Mouse (Mus musculus) embryo, embryonic 10 days (tissue): ENCODE measurements around the gene Jmjd1c.

Source experiments
- DNase-seq: peaks from one replicate; pipeline ENCODE4 v3.0.0-alpha.2; 2015; ENCODE audit warnings: low spot score

The Jmjd1c gene

DNA sequence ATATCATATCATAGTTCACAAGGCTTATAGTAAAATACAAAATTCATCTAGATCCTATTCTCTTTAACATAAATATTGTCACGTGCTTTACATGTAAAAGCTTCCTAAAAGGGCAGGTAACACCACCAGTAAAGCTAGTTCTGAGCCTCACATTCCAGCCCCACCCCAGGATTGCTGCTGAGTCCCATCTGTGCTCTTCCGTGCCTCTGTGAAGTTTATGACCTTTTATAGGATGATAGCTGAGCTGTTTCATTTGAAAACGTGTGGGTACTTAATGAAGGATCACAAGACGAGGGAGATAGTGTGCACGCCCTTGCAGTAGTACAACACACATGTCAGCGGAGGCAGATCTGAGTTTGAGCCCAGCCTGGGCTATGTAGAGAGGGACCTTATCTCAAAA is 134.5 kb downstream of the Jmjd1c start:
- no peak for DNase-seq

DNA sequence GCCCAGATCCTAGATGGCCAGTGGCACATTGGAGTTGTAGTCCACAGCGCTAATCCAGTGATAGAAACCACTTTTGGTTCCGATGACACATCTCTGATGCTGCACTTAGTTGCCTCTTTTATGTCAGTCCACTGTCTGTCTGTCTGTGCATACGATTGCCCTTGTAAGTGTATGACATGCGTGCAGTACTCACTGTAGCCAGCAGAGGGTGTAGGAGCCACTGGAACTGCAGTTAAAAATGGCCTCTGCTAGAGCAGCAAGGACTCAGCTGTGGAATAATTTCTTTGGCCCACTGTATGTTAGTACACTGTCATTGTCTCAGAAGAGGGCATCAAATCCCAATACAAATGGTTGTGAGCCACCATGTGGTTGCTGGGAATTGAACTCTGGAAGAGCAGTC is 151.2 kb downstream of the Jmjd1c start:
- DNase-seq: peak; percentile 61

DNA sequence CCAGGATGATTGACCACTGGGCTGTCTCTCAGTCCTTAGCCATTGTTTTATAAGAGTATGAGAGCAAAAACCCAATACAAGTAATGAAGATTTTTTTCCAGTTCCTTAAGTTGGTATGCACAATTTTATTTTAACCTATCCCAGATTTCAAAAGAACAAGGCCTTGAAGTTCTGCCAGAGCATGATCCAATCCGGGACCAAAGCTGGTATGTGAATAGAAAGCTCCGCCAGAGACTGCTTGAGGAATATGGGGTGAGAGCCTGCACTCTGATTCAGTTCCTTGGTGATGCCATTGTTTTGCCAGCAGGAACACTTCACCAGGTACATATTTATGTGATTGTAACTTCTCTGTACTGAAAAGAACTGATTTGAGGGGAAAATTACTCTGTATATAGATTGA is 153.6 kb downstream of the Jmjd1c start:
- DNase-seq: no peak

DNA sequence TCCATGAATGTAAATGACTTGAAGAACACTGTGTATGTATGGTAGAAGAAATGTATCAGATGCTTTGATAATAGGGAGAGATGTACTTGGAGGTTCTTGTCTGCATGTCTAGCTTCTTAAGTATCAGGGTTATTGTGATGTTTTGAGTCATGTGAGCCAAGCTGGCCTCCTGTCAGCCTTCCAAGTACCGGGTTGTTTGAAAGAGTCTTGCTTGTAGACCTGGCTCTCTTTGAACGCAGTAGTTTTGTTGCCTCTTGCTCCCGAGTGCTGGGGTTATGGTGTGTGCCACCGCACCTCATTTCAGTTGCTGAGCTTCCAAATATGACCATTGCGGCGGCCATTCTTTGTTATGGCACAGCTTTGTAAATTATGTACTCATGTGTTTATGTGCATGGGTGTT is 154.9 kb downstream of the Jmjd1c start:
- no peak for DNase-seq

DNA sequence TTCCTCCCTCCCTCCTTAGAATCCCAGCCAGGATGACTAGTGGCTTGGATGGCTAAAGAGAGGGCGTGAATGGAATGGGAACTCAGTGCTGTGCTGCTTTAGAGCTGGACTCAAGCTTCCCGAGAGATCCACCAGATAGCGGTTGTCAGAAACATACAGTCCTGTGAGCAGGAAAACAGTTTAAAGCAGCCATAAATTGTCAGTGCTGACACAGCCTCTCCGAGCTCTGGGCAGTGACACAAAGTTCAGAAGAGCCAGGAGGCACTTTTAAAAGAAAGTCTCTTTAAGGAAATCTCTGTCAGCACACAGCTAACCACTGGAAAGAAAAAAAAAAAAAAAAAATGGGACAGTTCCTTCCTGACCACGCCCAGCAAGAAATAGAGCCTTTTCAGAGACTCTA is 156.4 kb downstream of the Jmjd1c start:
- DNase-seq: no peak

DNA sequence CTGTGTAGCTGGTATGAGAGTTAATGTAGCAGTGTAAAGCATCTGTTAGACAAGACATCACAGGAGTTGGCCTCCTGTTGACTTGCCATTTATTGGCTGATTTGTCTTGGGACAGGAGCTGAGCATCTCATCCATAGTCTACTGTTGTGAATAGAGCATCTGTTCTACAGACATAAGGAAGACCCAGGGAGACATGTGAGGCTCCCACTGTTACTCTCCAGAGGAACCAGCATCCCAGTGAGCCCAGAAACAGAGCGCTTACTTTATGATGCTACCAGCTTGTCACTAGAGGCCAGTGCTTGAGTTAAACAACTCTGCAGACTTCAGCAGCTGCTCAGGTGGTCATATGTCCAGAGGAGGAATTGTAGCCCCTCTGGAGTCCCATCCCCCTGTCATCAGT is 157.2 kb downstream of the Jmjd1c start:
- DNase-seq: no peak

DNA sequence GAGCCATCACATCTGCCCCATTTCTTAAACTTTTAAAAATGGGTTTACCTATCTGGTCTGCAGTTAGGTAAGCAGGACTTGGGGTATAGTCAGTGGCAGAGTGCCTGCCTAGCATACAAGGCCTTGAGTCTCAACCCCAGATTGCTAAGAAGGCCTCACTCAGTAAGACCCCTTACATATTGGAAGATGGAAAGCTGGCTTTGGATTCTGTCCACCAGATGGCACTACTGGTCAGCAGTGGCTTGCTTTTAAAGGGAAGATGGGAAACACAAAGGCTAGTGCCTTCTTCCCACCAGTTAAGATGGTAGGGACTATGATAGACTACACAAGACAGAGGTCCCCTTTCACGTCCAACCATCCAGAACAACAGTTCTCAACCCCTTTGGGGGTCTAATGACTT is 168.9 kb downstream of the Jmjd1c start:
- DNase-seq: peak; percentile 67

DNA sequence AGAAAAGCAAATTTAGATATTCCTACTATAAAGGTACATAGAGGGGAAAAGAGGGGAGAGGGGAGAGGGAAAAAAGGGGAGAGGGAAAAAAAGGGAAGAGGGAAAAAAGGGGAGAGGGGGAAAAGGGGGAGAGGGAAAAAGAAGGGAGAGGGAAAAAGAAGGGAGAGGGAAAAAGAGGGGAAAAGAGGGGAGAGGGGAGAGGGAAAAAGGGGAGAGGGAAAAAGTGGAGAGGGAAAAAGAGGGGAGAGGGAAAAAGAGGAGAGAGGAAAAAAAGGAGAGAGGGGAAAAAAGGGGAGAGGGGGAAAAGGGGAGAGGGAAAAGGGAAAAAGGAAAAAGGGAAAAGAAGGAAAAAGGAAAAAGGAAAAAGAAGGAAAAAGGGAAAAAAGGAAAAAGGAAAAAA is 180.0 kb downstream of the Jmjd1c start:
- no peak for DNase-seq

DNA sequence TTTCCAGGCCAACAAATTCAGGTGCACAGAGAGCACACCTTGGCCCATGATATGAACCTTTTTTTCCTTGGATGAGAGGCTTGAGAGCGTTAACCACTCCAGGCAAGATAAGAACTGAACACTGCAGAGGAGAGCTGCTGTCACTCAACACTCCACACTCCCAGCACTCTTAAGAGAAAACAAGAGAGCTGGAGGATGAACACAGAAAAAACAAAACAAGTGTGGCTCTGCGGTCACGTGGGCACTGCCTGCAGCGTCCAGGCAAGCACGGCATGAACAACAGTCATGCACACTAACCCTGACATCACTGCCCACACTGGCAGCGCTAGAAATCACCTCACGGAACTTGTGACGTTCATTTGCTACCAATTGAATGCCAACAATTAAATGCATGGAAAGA is 185.9 kb downstream of the Jmjd1c start:
- DNase-seq: no peak

DNA sequence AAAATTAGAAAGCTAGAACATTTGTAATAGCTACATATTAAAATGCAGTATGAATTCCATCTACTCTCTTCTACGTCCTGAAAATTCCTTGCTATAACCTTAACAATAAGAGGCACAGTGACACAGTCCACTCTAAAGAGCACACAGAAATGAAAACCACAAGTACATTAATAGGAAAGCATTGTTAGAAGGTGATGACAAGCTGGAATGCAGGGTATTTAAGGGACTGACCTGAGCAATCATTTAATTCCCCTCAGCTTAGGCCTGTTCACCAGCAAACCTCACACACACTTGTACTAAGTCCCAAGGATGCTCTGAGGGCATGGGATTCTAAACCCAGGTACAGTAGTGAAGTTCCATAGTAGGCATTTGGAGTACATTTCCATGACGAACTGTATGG is 186.6 kb downstream of the Jmjd1c start:
- no peak for DNase-seq

DNA sequence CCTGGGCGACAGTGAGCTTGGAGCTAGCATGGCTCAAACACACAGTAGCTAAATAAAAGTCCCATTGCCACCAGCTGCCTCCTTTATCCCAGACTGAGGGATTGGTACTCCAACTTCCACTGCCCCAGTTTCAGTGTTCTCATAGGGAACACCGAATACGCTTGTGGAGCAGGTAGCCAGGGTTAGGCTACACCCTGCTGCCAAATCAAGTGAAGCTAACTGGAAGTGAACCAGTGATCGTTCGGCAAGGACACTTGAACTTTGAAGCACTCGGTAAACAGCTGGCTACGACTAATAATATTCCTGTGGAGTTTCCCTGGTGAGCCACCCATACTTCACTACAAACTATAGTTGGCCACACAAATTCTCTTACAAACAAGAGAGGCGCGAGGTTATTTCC is 187.6 kb downstream of the Jmjd1c start:
- no peak for DNase-seq

DNA sequence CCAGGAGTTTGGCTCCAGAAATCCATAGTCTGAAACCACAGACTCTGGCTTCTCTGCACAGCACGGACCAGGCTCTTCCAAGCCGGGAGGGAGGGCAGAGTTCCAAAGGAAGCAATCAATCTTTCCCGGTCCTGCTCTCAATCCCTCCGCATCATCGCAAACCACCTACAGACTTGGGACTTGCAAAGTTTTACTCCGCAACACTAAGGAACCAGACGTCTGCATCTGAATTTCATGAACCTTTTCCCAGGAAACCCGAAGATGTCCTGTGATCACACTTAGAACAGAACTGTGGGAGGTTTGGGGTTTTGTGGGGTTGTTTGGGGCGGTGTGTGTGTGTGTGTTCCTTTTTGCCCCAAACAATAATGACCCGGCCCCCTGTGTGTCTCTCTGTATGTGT is 188.4 kb downstream of the Jmjd1c start:
- peak; percentile 60 for DNase-seq

DNA sequence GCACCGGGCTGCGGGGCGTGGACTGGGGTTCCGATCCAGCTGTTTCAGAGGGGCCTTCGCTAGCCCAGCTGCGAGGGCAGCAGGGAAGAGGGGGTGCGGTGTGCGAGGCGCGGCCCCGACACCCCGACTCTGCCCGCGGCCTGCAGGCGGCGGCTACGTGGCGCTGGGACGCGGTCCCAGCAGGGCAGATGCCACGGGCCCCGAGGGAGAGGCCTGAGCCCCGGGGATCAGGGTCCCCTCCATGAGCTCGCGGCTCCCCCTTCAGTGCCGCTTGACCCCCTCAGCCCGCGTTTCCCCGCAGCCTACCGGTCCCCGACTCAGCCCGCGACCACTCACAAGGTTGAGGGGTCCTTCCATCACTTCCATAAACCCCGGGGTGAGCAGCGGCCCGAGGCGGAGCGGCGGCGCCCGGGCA is 188.8 kb downstream of the Jmjd1c start:
- no peak for DNase-seq

DNA sequence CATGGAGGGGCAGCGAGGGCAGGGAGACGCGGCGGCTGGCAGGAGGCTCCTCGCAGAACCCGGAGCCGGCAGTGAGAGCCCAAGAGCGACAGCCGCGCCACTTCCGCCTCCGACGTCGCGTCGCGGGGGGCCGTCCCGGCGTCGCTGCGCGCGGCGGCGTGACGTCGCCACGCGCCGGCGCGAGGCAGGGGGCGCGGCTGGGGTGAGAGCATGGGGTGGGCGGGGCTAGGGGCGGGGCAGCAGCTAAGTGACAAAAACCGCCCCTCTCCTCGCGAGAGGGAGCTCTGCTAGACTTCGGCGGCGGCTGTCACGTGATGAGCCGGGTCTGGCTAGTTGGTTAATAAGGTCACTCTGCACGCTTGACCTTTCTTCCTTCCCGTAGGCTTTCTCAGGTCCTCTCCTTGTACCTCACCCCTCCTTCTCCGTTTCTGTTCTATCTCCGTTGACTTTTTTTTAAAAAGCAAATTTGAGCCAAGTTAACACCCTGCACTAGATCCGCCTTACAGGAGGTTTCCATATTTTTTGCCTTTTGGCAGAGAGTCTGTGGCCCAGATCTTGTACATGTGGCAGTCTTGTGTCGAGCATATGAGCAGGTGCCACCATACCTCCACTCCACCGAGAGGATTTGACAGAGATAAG is 189.4 kb downstream of the Jmjd1c start, which contains the start of gene Nrbf2:
Nrbf2 (minus strand) TSS at position 130 of the 639 bp plus-strand sequence.
- DNase-seq: peak; percentile 97

DNA sequence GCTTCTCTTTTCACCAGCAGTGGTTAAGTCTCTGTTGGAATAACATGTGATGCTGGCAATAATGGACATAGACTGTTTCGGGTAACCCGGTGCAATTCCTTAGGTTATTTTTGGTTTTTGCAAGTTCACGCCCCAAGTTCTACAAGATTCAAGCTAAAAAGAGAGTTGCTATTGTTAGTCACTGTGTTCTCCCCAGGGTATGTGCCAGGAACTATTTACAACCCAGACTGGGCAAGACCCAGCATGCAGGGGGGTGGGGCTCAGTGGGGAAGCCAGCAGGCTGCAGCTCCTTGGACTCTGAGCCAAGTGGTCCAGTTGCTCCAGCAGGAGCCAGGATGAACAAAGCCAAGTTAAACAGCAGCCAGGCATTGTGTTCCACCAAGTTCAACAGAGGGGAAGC is 192.0 kb downstream of the Jmjd1c start:
- DNase-seq: no peak

DNA sequence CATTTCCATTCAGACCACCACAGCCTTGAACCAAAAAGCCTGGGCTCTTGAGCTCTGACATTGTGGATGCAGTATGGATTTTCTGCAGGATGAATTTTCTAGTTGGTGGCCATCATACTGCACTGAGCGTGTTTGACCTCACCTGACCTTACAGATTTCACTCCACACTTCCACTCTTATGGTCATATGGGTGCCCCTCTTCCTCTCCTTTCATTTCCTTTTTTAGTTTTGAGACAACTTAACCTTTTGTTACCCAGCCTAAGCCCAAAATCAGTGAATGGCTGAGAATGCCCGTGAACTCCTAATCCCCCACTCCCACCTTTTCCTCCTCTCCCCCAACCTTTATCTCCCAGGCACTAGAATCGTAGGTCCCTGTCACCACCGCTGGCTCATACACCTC is 194.7 kb downstream of the Jmjd1c start:
- DNase-seq: no peak

DNA sequence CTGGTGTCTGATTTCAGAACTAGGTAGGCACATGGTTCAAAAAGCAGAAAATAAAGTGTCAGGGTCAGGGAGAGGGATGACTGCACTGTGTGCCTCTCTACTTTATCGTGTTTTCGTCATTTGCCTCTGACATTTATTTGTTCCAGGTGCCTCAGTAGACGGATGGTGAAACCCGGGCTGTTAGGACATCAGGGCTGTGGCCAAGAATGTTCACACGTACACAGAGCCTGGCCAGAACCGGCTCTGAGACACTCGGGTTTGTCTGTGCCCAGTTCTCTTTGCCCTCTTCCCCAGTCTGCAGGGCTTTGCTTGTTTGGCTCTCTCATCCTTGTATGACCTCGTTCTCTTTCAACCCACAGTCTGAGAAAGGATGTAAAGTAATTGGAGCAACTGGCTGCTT is 195.2 kb downstream of the Jmjd1c start:
- no peak for DNase-seq

DNA sequence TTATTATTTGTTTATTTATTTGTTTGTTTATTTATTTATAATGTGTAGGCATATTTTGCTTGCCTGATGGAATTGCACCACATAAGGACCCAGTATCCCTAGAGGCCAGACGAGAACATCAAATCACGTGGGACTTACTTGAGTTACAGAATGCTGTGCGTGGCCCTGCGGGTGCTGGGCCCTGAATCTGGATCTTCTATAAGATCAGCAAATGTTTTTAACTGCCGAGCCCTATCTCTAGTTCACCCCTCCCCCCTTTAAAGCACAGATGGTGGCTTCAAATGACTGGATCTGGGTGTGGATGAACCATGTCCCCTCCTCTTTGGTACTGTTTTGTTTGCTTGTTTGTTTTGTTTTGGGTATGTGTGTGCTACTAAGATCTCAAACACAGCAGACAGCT is 199.4 kb downstream of the Jmjd1c start:
- no peak for DNase-seq

DNA sequence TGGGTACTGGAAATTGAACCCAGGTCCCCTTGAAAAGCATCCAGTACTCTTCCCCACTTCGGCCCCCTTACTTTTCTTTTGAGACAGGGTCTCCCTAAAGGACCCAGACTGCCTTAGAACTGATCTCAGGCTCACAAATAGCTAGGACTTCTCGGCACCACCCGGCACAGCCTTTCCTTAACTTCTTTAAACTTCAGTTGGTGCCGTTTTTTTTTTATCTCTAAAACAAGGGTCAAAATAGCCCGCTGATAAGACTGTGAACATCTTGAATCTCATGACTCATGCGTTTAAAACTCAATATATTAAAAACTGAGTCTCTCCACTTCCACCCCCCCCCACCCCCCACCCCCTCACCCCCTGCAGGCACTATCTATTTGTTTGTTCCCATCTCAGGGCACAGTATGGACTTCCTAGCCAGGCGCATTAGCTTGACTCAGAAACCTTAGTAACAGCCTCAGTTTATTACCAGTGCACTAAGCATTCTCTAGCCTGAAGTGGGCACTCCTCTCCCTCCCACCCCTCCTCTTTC is 200.1 kb downstream of the Jmjd1c start:
- DNase-seq: no peak

DNA sequence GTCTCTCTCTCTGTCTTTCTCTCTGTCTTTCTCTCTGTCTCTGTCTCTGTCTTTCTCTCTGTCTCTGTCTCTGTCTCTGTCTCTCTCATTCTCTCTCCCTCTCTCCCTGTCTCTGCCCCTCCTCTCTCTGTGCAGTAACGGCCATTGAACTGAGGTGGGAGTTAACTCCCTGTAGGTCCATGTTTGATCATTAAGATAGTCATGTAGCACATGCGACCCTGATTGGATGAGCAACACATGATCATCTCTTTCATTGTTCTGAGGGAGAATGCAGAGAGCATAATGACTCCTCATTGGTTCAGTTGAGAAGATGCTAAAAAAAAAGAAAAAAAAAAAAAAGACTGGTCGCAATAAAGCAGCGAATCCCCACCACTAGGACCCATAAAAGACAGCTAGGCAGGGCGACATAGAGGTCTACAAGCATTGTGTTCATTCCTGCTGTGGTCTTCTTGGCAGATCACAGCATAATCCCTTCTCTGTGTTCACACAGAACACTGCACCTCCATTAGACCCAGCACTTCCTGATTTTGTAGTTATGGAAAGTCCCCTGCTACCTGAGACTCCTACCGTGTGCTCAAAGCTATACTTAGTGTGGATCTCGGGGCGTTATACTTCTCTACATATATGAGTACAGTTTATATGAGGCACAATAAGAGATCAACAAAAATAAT is 200.7 kb downstream of the Jmjd1c start:
- no peak for DNase-seq

DNA sequence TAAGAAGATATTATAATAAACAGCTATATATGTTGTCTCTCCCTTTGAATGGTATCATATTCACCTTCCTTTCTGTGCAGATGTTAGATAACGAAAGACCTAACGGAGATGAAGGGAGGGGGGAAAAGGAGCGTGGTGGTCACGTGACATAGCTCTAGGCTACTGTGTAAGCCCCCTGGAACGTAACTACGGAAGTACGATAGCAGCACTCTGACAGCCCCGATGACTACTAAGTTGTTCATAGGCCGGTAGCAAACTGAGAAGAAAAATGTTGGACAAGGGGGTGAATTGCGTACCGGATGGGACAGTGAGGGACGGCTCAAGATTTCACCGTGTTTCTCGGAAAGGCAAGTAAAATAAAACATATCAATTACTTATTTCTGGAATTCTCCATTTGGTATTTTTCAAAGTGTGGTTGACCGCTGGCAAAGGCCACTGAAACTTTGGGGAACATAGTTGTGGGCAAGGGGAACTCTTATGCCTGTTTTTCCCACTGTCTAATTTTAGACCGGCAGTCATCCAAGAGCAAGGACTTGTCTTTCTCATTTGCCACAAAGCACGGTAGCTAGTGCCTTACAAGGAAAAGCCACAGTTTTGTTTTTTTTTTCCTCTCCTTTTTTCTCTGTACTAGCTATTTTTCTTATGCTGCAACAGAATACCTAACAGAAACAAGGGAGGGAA is 201.4 kb downstream of the Jmjd1c start:
- DNase-seq: no peak

DNA sequence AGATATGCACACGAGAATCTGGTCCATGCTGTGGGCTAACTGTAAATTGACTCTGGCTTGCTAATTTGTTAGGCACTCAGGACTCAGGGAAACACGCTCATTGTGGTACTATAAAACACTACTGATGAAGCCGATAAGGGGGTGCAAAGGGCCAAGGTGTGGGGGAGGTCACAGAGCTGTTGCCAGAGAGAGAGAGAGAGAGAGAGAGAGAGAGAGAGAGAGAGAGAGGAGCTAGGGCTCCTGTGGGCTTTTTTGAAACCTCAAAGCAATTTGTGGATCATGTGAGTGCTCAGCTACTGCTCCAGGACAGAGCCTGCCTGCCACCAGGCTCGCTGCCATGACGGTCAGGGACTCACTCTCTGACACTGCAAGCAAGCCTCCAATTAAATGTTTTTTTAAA is 202.9 kb downstream of the Jmjd1c start:
- DNase-seq: no peak

DNA sequence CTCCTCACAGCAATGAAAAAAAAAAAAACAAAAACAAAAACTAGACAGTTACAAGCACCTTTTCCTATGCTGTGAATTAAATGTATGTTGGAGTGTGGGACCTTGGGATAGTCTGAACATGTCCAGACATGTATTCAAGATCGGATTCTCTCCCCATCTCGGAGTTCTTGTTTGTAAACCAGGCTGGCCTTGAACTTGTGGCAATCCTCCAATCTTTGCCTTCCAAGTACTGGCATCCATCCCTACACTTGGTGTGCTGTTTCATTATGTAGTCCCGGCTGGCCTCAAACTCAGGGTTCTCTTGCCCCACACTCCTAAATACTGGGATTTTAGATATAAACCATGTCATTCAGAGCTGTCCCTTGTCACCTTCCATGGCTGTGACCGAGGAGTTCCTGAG is 203.4 kb downstream of the Jmjd1c start:
- DNase-seq: no peak
